Mouse (Mus musculus) neural tube, embryonic 10.5 days (tissue): Measurements from ENCODE around the gene Palm2.

Source experiments
- DNase-seq: peaks from one replicate; pipeline ENCODE4 v3.0.0-alpha.2; 2017; ENCODE audit warnings: low spot score; ENCODE audit errors: extremely low spot score

Gene Palm2

DNA sequence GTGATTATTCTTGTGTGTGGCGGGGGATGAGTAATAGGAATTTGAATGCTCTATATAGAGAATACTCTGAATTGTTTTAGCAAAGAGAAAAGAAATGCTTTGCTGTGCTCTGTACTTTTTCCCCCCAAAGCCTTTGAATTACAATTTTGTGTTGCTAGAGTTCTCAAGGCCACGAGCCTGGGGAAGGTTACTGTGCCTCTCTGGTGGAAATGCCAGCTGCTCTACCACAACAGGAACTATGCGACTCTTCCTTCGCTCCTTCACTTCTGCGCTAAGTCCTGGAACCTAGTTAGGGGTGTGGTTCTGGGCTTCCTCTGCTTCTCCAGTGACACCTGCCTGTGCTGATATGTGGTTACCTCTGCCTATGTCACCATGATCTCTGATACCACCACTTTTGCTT is 178.7 kb downstream of the Palm2 start:
- no peak for DNase-seq

DNA sequence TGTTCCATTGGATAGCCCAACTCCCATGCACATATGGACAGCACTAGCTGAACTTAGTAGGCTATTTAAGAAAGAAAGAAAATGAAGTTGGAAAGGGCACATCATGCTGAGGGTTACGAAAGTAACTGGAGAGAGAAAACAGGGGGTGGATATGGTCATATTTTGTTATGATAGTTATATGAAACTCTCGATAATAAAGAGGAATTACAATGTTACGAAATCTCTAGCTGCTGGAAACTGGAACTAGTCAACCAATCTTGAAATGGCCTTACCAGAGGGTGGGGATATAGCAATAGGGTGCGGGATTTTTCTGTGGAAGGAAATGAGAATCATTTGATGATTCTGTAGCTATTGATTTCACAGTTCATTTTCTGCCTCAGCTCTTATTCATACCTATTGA is 180.6 kb downstream of the Palm2 start:
- no peak for DNase-seq

DNA sequence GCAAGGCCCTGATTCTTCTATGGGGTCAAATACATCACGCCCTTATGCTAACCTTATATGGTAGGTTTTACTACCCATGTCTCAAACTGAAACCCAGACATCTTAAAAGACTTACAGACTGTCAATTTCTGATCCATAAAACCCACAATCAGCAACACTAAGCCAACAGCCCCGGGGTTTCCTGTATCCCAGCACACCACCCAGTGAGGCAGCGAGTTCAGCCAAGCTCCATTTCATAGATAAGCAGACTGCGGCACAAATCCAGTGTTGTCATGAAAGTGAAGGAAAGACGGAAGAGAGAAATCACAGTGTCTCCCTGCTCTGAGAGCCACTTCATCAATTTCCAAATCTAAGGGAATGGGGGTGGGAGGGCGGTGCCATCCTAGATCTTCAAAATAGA is 184.7 kb downstream of the Palm2 start:
- no peak for DNase-seq

DNA sequence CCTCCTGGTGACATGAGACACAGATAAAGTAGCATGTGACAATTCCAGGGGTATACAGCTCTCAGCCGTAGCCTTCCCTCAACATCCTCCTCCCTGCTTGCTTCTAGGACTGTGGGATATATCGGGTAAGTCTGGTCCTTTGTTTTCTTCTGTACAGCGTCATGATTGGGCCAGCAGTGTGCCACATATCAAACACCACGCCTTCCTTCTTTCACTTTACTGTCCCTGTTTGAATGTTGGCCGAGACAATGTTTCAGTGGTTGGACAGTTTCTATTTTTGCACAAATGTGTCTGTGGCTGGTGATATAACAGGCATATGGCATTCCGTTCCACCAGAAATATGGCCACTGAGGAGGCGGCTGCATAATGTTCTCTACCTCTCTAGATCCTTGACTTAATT is 188.8 kb downstream of the Palm2 start:
- DNase-seq: no peak

DNA sequence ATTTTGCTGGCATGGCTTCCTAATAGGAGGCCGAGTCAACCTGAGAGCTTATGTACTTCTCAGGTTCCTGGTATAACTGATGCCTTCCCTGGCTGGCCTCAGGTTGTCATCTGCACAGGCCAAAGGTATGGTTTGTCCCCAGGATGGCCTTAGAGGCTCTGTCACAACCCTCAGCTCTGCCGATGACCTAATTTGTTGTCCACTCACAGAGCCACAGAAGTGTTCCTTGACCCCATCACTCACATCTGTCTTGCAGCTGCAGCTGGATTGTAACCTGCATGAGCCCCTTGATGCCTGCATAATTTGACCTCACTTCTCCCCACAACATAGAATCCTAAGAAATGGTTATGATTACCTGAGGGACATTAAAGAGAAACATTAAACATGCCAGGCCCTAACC is 190.8 kb downstream of the Palm2 start:
- no peak for DNase-seq

DNA sequence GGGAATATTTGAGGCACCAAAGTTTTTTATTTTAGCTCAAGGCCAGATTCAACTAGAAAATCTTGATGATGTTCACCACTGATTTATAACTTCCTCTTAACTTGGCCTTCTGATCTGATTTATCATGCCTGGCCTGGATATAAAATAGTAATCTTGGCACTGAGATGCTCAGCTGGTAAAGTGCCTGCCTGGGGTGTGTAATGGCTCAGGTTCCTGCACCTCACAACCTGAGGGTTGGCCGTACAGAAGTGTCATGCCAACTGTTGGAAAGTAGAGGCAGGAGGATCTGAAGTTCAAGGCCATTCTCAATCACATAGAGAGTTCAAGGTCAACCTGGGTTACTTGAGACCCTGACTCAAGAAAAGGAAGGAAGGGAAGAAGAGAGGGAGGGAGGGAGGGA is 191.3 kb downstream of the Palm2 start:
- DNase-seq: no peak

DNA sequence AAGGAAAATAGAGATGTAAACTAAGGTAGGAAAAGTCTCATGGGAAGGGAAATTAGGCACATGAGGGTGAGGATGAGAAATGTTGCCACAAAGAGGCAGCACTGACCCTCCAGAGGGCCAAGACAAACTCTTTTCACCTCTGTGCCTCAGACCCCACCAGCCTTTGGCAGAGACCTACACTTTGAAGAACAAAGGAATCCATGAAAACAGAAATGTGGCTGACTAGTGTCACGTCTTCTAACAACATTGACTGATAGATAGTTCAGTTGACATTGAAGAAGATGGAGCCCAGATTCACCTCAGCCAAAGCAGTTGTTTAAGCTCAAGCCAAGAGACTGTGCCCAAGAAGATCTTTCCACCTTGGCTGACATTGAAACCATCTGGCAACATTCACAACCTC is 191.7 kb downstream of the Palm2 start:
- no peak for DNase-seq

DNA sequence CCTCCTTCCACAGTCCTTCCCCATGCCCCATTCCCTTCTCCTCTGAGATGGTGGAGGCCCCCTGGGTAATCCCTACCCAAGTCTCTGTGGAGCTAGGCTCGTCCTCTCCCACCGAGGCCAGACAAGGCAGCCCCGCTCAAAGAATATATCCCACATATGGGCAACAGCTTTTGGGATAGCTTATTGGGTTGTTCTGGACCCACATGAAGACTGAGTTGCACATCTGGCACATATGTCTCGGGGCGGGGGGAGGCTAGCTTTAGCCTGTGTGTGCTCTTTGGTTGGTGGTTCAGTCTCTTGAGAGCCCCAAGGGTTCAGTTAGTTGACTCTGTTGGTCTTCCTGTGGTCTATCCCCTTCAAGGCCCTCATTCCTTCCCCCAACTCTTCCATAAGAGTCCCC is 192.9 kb downstream of the Palm2 start:
- no peak for DNase-seq

DNA sequence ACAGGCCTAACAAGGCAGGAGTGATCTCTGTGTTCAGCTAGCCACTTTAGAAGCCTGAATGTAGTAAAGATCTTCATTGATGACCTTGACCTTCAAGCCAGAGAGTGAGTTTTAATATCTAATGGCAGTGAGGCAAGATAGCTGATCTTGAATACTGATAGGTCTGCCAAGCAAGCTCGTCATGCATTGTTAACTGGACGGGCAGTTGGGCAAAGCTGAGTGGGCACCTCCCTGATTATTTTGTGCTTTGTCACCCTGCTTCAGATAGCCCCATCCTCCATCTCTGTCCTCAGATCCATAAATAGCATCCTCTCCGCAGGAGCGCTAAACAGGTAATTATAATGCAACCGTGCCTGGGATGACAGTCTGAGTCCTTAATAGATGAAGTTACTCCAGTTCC is 198.3 kb downstream of the Palm2 start:
- DNase-seq: no peak

DNA sequence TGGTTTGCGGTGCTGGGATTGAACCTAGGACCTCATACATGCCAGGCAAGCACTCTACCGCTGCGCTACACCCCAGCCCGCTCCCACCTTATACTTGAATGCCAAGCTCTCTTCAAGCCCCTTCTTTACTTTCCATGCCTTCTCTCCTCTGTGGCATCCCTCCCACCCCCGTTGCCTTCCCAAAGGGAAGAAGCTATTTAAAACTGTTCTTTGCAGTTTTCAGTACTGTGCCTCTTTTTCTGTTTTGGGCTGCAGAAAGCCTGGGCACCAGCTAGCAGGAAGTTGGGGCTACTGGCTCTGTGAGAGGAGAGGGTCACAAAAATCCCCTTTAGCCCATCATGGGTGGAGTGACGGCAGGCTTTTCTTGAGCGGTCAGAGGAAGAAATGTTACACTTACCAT is 199.0 kb downstream of the Palm2 start:
- DNase-seq: no peak

DNA sequence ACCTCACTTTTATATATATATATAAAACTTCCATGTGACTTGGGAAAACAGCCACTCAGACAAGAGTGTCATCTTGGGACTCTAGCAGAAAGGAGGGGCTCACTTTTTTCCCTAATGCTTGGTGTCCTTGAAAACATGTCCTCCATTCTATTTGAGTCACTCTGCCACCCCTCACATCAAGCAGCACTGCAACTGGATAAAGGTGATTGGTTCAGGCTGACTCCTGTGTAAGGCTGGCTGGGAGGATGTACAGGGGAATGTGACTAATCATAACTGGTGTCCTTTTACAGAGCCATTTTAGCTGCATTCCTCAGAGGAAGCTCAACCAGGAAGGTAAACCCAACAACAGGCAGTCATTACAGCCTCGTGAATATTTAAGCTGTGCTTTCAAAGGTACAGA is 200.9 kb downstream of the Palm2 start:
- no peak for DNase-seq

DNA sequence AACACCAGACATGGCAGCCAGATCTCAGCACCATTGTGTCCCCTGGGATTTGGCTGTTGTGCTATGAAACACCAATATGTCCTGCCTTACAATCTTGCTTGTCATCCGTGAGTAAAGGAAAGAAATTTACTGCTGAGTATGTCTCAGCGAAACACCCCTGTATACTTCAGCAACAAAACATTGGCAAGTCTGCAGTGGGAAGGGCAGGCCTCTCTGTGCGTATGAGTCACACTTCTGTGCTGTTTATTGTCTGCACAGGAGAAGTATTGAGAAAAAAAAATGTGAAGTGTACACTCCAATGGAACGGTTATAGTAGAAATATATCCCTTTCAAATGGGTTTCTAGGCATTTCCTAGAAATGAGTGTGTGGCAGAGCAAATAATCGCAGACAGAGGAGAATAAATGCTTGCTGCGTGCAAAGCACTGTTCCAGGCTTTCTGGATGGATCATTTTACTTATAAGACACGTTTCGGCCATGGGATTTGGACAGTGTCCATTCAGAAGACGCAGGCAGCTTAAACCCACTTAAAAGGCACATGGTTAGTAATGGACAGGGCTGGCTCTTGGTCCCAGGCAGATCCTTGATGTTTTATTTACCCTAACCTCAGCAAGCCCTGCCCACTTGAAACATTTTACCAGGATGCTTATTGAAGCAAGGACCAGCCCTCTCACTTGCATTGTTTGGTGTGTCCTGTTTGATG is 202.9 kb downstream of the Palm2 start:
- no peak for DNase-seq

DNA sequence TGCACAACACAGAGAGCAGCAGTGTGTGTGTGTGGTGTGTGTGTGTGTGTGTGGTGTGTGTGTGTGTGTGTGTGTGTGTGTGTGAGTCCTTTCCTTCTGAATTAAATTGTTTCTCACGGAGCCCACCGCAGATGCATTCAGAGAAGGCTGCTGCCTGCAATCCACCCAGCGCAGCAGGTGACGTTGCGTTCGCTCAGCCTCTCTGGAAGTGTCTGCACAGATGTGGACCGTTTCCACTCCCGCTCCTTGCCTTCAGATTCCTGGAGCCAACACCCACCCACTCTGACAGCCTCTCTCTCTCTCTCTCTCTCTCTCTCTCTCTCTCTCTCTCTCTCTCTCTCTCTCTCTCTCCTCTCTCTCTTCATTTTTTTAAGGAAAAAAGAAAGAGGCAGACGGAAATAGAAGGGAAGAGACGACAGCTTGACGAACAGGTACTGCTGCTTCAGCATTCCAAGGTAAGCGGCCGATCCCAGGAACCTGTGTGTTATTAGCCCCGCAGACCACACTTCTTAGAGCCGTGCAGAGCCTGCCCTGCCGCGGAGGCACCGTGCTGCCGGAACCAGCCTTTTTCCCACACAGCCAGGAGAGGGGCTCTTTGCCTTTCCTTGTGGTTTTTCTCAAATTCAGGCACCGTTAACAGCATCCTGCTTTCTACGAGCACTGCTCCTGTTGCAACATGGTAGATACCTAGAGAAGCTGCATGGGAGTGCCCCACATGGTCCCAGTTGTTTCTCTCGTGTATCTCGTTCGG is 203.8 kb downstream of the Palm2 start:
- no peak for DNase-seq

DNA sequence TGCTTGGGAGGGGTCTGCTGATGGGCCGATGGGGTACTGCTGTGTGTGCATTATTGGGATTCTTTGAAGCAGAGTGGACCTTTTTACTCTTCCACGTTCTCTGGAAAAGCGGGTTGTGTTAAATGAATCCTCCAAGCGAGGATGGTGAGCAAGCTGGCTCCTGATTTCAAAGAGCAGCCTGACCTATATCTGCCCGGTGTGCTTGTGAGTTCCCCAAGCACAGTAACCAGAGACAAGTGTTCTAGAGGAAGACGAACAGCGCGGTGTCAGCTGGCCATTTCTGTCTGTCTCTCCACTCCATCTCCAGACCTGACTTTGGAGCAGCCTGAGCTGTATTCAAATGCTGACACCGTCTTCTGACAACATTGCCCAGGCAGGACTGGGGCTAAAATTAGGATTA is 204.9 kb downstream of the Palm2 start:
- DNase-seq: no peak

DNA sequence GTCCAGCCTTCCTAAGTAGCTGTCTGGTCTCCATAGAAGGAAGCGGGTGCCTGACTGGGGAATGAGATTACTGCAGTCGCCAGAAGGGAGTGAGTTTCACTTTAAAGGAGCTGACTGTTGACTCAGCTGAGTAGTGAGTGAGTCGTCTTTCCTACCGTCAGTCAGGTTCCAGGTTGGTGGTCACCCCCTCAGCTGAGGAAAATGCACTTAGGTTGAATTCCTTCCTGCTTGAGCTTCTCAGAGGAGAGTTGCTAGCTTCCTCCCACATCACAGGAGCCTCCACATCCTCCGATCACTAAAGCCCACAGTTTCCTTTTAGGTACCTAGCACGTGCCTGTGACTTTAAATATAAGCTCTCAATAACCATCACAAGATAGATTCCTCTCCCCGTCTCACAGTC is 206.2 kb downstream of the Palm2 start:
- no peak for DNase-seq

DNA sequence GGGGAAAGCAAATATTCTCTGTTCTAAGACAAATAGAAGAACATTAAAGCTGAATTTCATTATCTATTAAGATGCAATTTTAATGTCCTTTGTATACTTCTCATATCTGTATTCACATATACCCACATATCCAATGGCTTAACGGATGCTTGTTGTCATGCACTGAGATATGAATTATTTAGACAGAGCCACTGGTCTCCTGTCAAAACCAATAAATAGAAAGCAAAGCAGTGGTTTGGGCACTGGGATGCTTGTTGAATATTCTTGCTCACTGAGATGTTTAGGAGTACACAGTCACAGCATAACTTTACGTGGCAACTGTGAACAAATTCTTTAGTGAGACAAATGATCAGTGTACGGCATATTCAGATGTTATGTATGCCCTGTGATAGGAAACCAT is 206.9 kb downstream of the Palm2 start:
- DNase-seq: no peak

DNA sequence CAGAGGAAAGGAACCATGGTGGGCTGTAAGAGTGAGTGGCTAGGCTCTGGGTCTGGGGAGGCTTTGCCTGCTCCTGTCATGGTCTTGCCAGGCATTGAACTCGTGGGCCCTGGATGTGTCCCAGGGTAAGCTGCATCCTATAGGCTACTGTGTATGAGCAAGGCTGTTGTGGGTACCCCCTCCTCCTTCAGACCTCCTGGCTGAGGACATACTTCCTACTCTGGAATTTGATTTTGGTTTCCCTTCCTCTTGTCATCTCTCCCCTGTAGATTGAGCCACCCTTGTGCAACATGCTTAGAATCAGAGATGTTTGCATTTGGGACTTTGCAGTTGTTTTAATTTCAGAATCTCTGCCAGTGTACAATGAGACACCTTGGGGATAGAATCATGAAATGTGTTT is 216.9 kb downstream of the Palm2 start:
- DNase-seq: no peak

DNA sequence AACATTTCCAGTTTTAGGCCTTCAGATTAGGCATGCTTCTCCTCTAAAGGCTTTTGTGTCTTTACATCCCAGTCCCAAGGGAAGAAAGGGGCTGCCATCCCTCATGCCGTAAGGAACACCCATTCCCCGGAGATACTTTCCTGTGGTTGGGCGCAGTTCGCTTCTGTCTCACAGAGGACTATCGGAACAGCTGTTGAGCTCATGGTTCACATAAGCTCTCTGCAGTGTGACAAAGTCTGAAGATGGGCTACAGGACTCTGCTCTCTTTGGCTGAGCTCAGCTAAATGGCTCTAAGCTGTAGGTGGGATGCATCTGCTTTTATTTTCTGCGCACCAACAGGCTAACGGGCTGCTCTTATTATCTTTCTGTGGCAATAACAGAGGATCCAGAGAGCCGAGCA is 217.5 kb downstream of the Palm2 start:
- DNase-seq: no peak

DNA sequence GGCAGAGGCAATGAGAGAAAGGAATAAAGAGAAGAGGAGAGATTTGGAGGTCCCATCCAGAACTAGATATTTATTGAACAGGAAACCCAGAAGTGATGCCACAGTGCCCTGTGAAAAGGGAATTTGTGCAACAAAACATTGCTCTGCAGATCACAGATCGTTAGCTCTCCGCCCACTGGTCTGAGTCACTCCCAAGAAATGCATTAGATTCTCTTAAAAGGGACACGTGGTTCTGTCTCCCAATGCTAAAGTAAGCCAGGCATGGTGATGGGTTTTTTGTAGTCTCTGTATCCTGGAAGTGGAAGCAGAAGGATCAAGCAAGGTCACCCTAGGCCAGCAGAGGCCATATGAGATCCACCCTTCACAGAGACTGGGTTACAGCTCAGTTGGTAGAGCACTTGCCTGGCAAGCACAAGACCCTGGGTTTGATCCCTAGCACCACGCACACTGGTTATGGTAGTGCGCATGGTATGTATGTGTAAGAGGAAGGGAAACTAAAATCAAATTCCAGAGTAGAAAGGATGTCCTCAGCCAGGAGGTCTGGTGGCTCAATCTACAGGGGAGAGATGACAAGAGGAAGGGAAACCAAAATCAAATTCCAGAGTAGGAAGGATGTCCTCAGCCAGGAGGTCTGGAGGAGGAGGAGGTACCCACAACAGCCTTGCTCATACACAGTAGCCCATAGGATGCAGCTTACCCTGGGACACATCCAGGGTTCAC is 218.3 kb downstream of the Palm2 start:
- DNase-seq: no peak

DNA sequence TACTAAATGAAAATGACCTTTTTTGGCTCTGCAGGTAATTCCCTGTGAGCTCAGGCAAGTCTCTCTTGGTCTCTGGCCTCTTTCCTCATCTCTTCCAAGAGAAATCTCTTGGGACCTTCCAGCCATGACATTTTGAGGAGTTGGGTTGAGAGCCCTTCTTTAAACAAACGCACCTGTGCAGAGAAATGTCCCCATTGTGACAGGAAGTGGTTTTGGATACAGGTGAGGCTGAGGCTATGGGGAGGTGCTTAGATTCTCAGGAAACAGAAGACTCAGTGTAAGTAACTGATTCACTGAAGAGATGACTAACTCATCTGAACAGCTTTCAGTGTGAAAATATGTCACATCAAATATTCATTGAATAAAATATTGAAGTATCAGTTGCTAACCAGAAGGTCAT is 221.9 kb downstream of the Palm2 start:
- DNase-seq: no peak

DNA sequence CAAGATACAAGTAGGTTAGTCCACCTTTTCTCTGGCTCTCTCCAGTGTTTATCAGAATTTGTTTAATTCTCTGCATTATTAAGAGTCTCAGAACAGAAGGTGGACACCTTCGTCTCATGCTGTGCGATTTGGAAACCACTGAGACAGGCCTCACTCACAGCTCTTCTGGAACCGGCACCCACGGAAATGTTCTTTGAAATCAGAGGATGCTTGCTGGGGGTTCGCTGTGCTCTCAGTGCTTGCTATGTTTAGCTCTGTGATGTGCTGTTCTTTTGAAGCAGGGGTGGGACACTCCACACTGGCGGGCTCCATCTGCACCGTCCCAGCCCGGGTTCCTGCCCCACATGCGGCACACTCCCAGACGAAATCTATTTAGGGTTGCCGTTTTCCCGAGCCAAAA is 222.3 kb downstream of the Palm2 start:
- DNase-seq: no peak

DNA sequence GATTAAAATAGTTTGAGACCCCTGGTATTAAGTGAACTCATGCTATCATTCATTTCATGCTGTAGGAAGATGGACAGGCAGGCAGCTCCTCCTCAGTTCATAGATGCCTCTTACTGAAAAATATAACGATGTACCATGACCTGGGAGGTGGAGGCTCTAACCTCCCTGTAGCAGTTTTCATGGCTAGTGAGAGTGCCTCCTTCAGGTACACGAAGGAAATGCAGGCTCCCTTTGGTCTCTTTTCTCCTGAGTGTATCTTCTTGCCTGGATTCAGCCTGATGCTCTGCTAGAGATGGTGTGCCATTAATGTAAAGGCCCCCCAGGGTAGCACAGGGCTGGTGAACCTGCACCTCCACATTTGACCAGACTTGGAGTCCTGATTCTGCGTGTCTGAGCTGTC is 222.8 kb downstream of the Palm2 start:
- no peak for DNase-seq

DNA sequence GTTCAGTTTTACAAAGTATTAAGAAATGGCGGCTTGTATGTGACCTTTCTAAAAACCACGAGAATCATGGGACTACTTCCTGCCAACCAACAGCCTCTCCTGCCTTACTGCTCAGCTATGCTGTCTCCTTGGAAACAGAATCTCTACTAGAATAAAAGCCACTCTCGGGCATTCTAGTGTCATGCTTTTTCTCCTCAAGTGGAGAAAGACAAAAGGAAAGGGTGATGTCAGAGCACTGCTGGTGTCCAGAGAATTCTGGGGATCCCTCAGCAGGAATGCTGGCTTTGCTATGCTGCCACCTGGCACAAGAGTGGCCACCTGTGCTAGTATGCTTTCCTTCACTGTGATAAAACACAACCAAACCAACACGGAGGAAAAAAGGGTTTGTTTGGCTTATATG is 226.4 kb downstream of the Palm2 start:
- no peak for DNase-seq
